Mouse (Mus musculus) heart, embryonic 12.5 days (tissue): Measurements from ENCODE around the gene Purb. TPM values are rescaled to one million over a fixed set of nuclear protein-coding genes. Genes with fewer than 3 reads are reported as not detected.

Experiments
- ATAC-seq: fragments of 200-750 bp; cut with Nextera tagmentation; 2 replicates; pipeline ENCODE4 v1.8.0; 2017; ENCODE audit warnings: moderate TSS enrichment, moderate library complexity; ENCODE audit not compliant: insufficient number of reproducible peaks, low FRiP score
- H3K27ac ChIP-seq: fragments of 300-500 bp; sonication (generic); 2 replicates; pipeline ENCODE4 v1.5.1; 2016; ENCODE audit warnings: mild to moderate bottlenecking, moderate library complexity; ENCODE audit not compliant: poor library complexity, severe bottlenecking
- H3K27me3 ChIP-seq: fragments of 300-500 bp; sonication (generic); replicated peaks from 2 replicates; pipeline ENCODE4 v1.6.1; 2016; ENCODE audit warnings: mild to moderate bottlenecking, moderate library complexity
- H3K36me3 ChIP-seq: fragments of 300-500 bp; sonication (generic); 2 replicates; pipeline ENCODE4 v1.6.1; 2016; ENCODE audit warnings: mild to moderate bottlenecking, moderate library complexity
- H3K4me1 ChIP-seq: fragments of 300-500 bp; sonication (generic); replicated peaks from 2 replicates; pipeline ENCODE4 v1.6.1; 2016; ENCODE audit warnings: mild to moderate bottlenecking
- H3K4me2 ChIP-seq: fragments of 300-500 bp; sonication (generic); 2 replicates; pipeline ENCODE4 v1.6.1; 2016; ENCODE audit warnings: mild to moderate bottlenecking, moderate library complexity
- H3K4me3 ChIP-seq: fragments of 300-500 bp; sonication (generic); 2 replicates; pipeline ENCODE4 v1.5.1; 2016; ENCODE audit warnings: mild to moderate bottlenecking
- H3K9ac ChIP-seq: fragments of 300-500 bp; sonication (generic); 2 replicates; pipeline ENCODE4 v1.6.1; 2016; ENCODE audit warnings: mild to moderate bottlenecking, moderate library complexity
- H3K9me3 ChIP-seq: fragments of 300-500 bp; sonication (generic); replicated peaks from 2 replicates; pipeline ENCODE4 v1.6.1; 2016; ENCODE audit warnings: mild to moderate bottlenecking, moderate library complexity
- WGBS: fragments of 180-500 bp; shearing (Covaris S2); methylation state at CpG from one replicate; pipeline ENCODE4 v1.1.7; 2016; 5-methylcytosine and 5-hydroxymethylcytosine counted together
- polyA plus RNA-seq: library from polyadenylated mRNA; unstranded; fragments of >200 nt; fragmentation: Nextera tagmentation; extraction: Ambion mirVana; gene quantifications from 2 replicates; pipeline ENCODE4 v1.2.1, GENCODE M21; 2016

Gene Purb
- polyA plus RNA-seq, 1 experiment from 2014 or later: 29.8 TPM

DNA sequence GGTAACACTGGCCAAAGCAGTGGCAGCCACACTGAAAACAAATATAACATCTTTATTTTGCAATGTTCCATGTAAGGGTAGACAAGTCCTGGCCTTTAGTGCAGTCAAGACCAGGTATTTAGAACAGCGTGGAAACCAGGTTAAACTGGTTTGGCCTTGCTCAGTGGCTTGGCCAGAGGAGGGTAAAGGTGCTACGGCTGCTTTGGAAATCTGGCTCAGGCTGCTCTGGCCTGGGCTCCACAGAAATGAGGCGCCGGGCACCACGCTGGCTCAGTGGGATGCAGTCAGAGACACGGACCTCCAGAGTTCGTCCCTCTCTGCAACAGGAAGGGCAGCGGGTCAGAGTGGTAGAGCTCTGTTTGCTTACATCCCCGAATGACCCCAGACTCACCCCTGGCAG, 30.8 kb upstream of the Purb start:
- no peak for ATAC-seq
- 74% methylated on average over 9 of the region's 9 CpGs for WGBS
- H3K4me1 ChIP-seq: no peaks in the 10 kb centered on the region
- H3K4me3 ChIP-seq: no peak overlapping the region
- no peaks in the 10 kb centered on the region for H3K36me3 ChIP-seq
- H3K4me2 ChIP-seq: no peak overlapping the region
- no peaks in the 10 kb centered on the region for H3K9me3 ChIP-seq
- H3K27me3 ChIP-seq: no peaks in the 10 kb centered on the region
- no peak overlapping the region for H3K9ac ChIP-seq
- H3K27ac ChIP-seq: no peak overlapping the region

DNA sequence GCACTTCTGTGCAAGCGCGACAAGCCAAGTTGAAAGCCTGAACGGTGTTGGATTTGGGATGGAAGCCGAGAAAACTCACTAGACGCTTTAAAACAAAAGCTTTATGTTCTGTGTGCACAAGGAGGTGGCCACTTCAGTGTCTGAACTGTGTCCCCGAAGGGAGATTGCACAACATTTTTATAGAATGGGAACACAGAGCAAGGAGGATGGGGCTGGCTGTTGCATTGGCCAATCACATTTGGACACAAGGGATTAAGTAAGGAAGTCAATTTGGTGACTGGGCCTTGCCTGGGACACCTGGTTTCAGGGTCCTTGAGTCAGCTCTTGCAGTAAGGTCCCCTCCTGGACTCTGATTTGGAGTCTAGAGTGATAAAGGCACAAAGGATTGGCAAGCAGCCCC, 29.0 kb upstream of the Purb start:
- Histone ChIP-seq H3K27ac (no peak overlapping the region), H3K4me2 (no peak overlapping the region), H3K9ac (no peak overlapping the region), H3K4me3 (no peak overlapping the region), H3K4me1 (no peaks in the 10 kb centered on the region), H3K36me3 (no peaks in the 10 kb centered on the region), H3K9me3 (no peaks in the 10 kb centered on the region), H3K27me3 (no peaks in the 10 kb centered on the region)
- 79% methylated on average over 6 of the region's 6 CpGs for WGBS
- ATAC-seq: no peak

- Histone ChIP-seq H3K27me3 (no peaks in the 10 kb centered on the region), H3K4me1 (no peaks in the 10 kb centered on the region), H3K9me3 (no peaks in the 10 kb centered on the region), H3K4me2 (no peak overlapping the region), H3K9ac (no peak overlapping the region), H3K36me3 (no peaks in the 10 kb centered on the region), H3K4me3 (no peak overlapping the region), H3K27ac (no peak overlapping the region)
- no peak for ATAC-seq
- WGBS: 63% methylated on average over 3 of the region's 3 CpGs
These were observed 28.5 kb upstream of the Purb start for GRCm38 (mm10) chr11:6504226-6504625.

GRCm38 (mm10) chr11:6502506-6502905, 26.8 kb upstream of the Purb start:
- H3K27me3 ChIP-seq: no peaks in the 10 kb centered on the region
- H3K4me3 ChIP-seq: no peak overlapping the region
- no peak for ATAC-seq
- 84% methylated on average over 2 of the region's 2 CpGs for WGBS
- H3K9me3 ChIP-seq: no peaks in the 10 kb centered on the region
- no peak overlapping the region for H3K9ac ChIP-seq
- H3K4me2 ChIP-seq: no peak overlapping the region
- no peaks in the 10 kb centered on the region for H3K4me1 ChIP-seq
- H3K27ac ChIP-seq: no peak overlapping the region
- H3K36me3 ChIP-seq: no peaks in the 10 kb centered on the region

- Histone ChIP-seq H3K27ac (no peak overlapping the region), H3K9me3 (no peaks in the 10 kb centered on the region), H3K27me3 (no peaks in the 10 kb centered on the region), H3K4me2 (no peak overlapping the region), H3K36me3 (no peaks in the 10 kb centered on the region), H3K9ac (no peak overlapping the region), H3K4me1 (no peaks in the 10 kb centered on the region), H3K4me3 (no peak overlapping the region)
- WGBS: 75% methylated on average over 12 of the region's 12 CpGs
- no peak for ATAC-seq
These were observed 21.7 kb upstream of the Purb start for GRCm38 (mm10) chr11:6497311-6497948.

GRCm38 (mm10) chr11:6489691-6490503, 14.2 kb upstream of the Purb start:
- Histone ChIP-seq H3K36me3 (no peaks in the 10 kb centered on the region), H3K27ac (no peak overlapping the region), H3K4me3 (no peak overlapping the region), H3K27me3 (no peaks in the 10 kb centered on the region), H3K4me1 (peaks cover 9% of the 10 kb centered on the region; the same call in 1 of the 2 replicates), H3K4me2 (no peak overlapping the region), H3K9me3 (0 out of 2 replicates have a peak, but pooled peaks cover 2% of the 10 kb centered on the region), H3K9ac (no peak overlapping the region)
- 0 out of 2 replicates have a peak, but pooled peaks have one; percentile 57 for ATAC-seq
- WGBS: 48% methylated on average over 6 of the region's 6 CpGs

DNA sequence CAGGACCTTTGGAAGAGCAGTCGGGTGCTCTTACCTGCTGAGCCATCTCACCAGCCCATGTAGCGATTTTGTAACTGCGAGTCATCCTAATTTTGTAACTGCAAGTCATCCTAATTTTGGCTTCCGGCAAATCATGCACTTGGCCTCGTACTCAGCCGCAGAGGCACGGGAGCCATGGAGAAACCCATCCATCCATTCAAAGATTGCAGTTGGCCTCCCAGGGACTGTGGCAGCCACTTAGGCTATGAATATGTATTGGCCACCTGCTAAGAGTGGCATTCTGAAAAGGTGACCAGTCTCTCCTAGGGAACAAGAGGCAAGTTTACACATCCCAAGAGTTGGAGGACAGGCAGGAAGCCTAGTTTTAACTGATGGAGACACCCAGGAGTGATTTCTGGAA, 13.5 kb upstream of the Purb start:
- 0 out of 2 replicates have a peak, but pooled peaks cover 2% of the 10 kb centered on the region for H3K9me3 ChIP-seq
- 89% methylated on average over 7 of the region's 7 CpGs for WGBS

DNA sequence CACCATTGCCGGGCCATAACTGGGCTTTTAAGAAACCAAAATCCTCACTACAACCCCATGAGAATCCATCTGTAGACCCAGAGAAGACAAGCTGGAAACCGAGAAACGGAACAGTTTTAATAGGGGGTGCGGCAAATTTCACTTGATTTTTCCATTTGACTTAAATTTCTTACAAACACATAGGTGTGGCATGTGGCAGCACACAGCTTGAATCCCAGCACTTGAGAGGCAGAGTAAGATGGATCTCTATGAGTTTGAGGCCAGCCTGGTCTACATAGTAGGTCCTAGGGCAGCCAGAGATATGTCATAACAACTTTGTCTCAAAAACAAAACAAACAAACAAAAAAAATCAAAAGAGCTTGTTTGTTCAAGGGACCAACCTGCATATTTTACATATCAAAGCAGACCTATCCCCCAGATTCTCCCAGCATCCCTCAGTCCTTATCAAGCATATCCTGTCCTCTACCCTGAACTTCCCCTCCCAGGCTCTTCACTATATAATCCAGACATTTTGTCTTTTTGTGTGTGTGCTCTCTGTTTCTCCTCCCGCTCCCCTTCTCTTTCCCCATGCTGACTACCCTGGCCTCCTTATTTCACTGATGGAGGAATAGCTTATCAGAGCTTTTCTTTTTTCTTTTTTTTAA, 12.4 kb upstream of the Purb start:
- Histone ChIP-seq H3K4me3 (no peak overlapping the region), H3K9ac (no peak overlapping the region), H3K27ac (no peak overlapping the region), H3K27me3 (no peaks in the 10 kb centered on the region), H3K36me3 (no peaks in the 10 kb centered on the region), H3K4me1 (peaks cover 15% of the 10 kb centered on the region), H3K4me2 (no peak overlapping the region), H3K9me3 (0 out of 2 replicates have a peak, but pooled peaks cover 2% of the 10 kb centered on the region)
- 89% methylated on average over 5 of the region's 5 CpGs for WGBS
- ATAC-seq: no peak

More for the DNA sequence above, 13.5 kb upstream of the Purb start:
- ATAC-seq: no peak
- Histone ChIP-seq H3K4me3 (no peak overlapping the region), H3K4me1 (peaks cover 11% of the 10 kb centered on the region; the same call in 1 of the 2 replicates), H3K27me3 (no peaks in the 10 kb centered on the region), H3K27ac (no peak overlapping the region), H3K36me3 (no peaks in the 10 kb centered on the region), H3K9ac (no peak overlapping the region), H3K4me2 (no peak overlapping the region)

DNA sequence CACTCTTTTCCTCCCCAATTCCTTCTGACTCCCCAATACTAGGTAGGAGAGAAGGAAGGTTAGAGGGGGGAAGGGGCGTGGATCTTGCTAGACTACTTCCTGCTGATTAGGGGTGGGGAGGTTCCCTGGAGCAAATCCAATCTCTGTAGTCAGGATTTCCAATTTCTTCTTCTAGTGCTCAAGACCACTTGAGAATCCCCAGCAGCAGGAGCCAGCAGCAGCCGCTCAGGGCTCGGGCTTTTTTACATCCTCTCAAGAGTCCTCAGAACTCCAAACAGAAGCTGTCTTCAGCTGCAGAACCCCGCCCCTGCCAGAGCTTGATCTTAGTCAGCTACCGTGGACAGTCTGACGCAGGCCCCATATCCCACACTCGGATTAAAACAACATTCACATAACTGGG, 11.8 kb upstream of the Purb start:
- Histone ChIP-seq H3K36me3 (no peaks in the 10 kb centered on the region), H3K4me1 (peaks cover 16% of the 10 kb centered on the region), H3K9ac (no peak overlapping the region), H3K4me3 (no peak overlapping the region), H3K4me2 (0 out of 2 replicates have a peak overlapping the region, but pooled peaks have one; percentile 5), H3K27ac (no peak overlapping the region), H3K9me3 (0 out of 2 replicates have a peak, but pooled peaks cover 2% of the 10 kb centered on the region), H3K27me3 (no peaks in the 10 kb centered on the region)
- no peak; the same call in 1 of the 2 replicates for ATAC-seq
- 30% methylated on average over 7 of the region's 7 CpGs for WGBS

GRCm38 (mm10) chr11:6486916-6487315, 11.2 kb upstream of the Purb start:
- no peak overlapping the region for H3K27ac ChIP-seq
- no peak overlapping the region for H3K9ac ChIP-seq
- ATAC-seq: no peak
- no peaks in the 10 kb centered on the region for H3K9me3 ChIP-seq
- peaks cover 16% of the 10 kb centered on the region for H3K4me1 ChIP-seq
- H3K4me3 ChIP-seq: no peak overlapping the region
- H3K27me3 ChIP-seq: no peaks in the 10 kb centered on the region
- WGBS: 67% methylated on average over 6 of the region's 6 CpGs
- no peak overlapping the region for H3K4me2 ChIP-seq
- H3K36me3 ChIP-seq: no peaks in the 10 kb centered on the region
